Mouse (Mus musculus) E14TG2a.4 (cell line): ENCODE data around the gene Cd209a.
A peak's percentile ranks its signal among the peaks of the same experiment; 100 is the strongest.
"Not testable (repeated sequence)": the region's sequence is repeated elsewhere in the genome, so short reads cannot be mapped to it uniquely, and the experiment has no call there.

Experiments used
- H3K27me3 ChIP-seq: 2 replicates; pipeline ENCODE4 v1.6.1; 2014; ENCODE audit warnings: low read length, control low read depth; ENCODE audit not compliant: insufficient read depth
- H3K36me3 ChIP-seq: 2 replicates; pipeline ENCODE4 v1.6.1; 2014; ENCODE audit warnings: low read length, control low read depth; ENCODE audit not compliant: insufficient read depth
- H3K4me1 ChIP-seq: replicated peaks from 2 replicates; pipeline ENCODE4 v1.6.1; 2014; ENCODE audit warnings: low read depth, low read length, control low read depth
- H3K4me3 ChIP-seq: replicated peaks from 2 replicates; pipeline ENCODE4 v1.5.1; 2014; ENCODE audit warnings: mild to moderate bottlenecking, low read length
- H3K9me3 ChIP-seq: 2 replicates; pipeline ENCODE4 v1.6.1; 2014; ENCODE audit warnings: low read length, control low read depth
- CTCF ChIP-seq: conservative IDR thresholded peaks from 2 replicates; pipeline ENCODE4 v1.5.1; 2014; ENCODE audit warnings: low read length
- NANOG ChIP-seq: IDR thresholded peaks from 2 replicates; pipeline ENCODE4 v1.6.1; 2014; ENCODE audit warnings: borderline replicate concordance, low read length, mixed read lengths
- POU5F1 ChIP-seq: IDR thresholded peaks from 2 replicates; pipeline ENCODE4 v1.6.1; 2014; ENCODE audit warnings: low read length, borderline replicate concordance

The Cd209a gene

GRCm38 (mm10) chr8:3748761-3749160 is at the start of gene Cd209a:
TSS of gene Cd209a (minus strand) at chr8:3748984.
- H3K4me3 ChIP-seq = no peak within 1 kb of the TSS
- no peaks in the 10 kb centered on the region for H3K36me3 ChIP-seq
- peaks cover 27% of the 10 kb centered on the region for H3K9me3 ChIP-seq
- no peaks in the 10 kb centered on the region for H3K4me1 ChIP-seq
- TF ChIP-seq POU5F1 = no peak
- no peak for TF ChIP-seq CTCF
- no peak for TF ChIP-seq NANOG
- no peaks in the 10 kb centered on the region for H3K27me3 ChIP-seq

GRCm38 (mm10) chr8:3768641-3769040 is 19.9 kb upstream of the Cd209a start:
- H3K36me3 ChIP-seq, H3K27me3 ChIP-seq, H3K4me3 ChIP-seq, H3K4me1 ChIP-seq: not testable (repeated sequence)
- peaks cover 40% of the 10 kb centered on the region for H3K9me3 ChIP-seq

- TF ChIP-seq CTCF (no peak), NANOG (no peak), POU5F1 (no peak)
- Histone ChIP-seq H3K9me3 (peaks cover 21% of the 10 kb centered on the region), H3K4me3 (no peak overlapping the region), H3K4me1 (no peaks in the 10 kb centered on the region), H3K27me3 (no peaks in the 10 kb centered on the region), H3K36me3 (no peaks in the 10 kb centered on the region)
These were observed 5.6 kb upstream of the Cd209a start for GRCm38 (mm10) chr8:3754261-3754850.

GRCm38 (mm10) chr8:3736947-3737346 is 11.8 kb downstream of the Cd209a start:
- H3K4me1 ChIP-seq = no peaks in the 10 kb centered on the region
- TF ChIP-seq NANOG = no peak
- no peak for TF ChIP-seq CTCF
- TF ChIP-seq POU5F1 = no peak

GRCm38 (mm10) chr8:3735599-3735998 is 13.2 kb downstream of the Cd209a start:
- no peak for TF ChIP-seq CTCF
- TF ChIP-seq POU5F1 = no peak
- TF ChIP-seq NANOG = no peak
- Histone ChIP-seq H3K36me3 (no peaks in the 10 kb centered on the region), H3K4me1 (no peaks in the 10 kb centered on the region), H3K4me3 (no peak overlapping the region), H3K27me3 (no peaks in the 10 kb centered on the region), H3K9me3 (peaks cover 21% of the 10 kb centered on the region)

More at GRCm38 (mm10) chr8:3736947-3737346, 11.8 kb downstream of the Cd209a start:
- Histone ChIP-seq H3K27me3 (no peaks in the 10 kb centered on the region), H3K9me3 (peaks cover 34% of the 10 kb centered on the region), H3K36me3 (no peaks in the 10 kb centered on the region), H3K4me3 (no peak overlapping the region)

- no peaks in the 10 kb centered on the region for H3K27me3 ChIP-seq
- TF ChIP-seq NANOG (no peak), CTCF (no peak), POU5F1 (no peak)
- H3K36me3 ChIP-seq = no peaks in the 10 kb centered on the region
- H3K4me1 ChIP-seq = no peaks in the 10 kb centered on the region
- H3K9me3 ChIP-seq = peaks cover 6% of the 10 kb centered on the region
- H3K4me3 ChIP-seq = no peak overlapping the region
These were observed 14.7 kb downstream of the Cd209a start for GRCm38 (mm10) chr8:3734084-3734483.

- H3K9me3 ChIP-seq = no peaks in the 10 kb centered on the region
- no peak for TF ChIP-seq NANOG
- no peak for TF ChIP-seq CTCF
- TF ChIP-seq POU5F1 = no peak
These were observed 27.7 kb downstream of the Cd209a start for GRCm38 (mm10) chr8:3721041-3721440.

GRCm38 (mm10) chr8:3720551-3720950 is 28.2 kb downstream of the Cd209a start, which contains the start of gene Clec4g:
TSS of gene Clec4g (minus strand) at chr8:3720651.
- no peak for TF ChIP-seq POU5F1
- no peak for TF ChIP-seq NANOG
- no peak for TF ChIP-seq CTCF
- no peak within 1 kb of the TSS for H3K4me3 ChIP-seq
- H3K9me3 ChIP-seq = no peaks in the 10 kb centered on the region
- H3K36me3 ChIP-seq = no peaks in the 10 kb centered on the region
- no peaks in the 10 kb centered on the region; the same call in 1 of the 2 replicates for H3K4me1 ChIP-seq
- H3K27me3 ChIP-seq = no peaks in the 10 kb centered on the region; the same call in 1 of the 2 replicates

More at GRCm38 (mm10) chr8:3721041-3721440, 27.7 kb downstream of the Cd209a start:
- Histone ChIP-seq H3K36me3 (no peaks in the 10 kb centered on the region), H3K27me3 (no peaks in the 10 kb centered on the region; the same call in 1 of the 2 replicates), H3K4me1 (no peaks in the 10 kb centered on the region; the same call in 1 of the 2 replicates), H3K4me3 (no peak overlapping the region)

GRCm38 (mm10) chr8:3718559-3718958 is 30.2 kb downstream of the Cd209a start:
- TF ChIP-seq CTCF (peak; percentile 99), NANOG (no peak), POU5F1 (no peak)
- H3K36me3 ChIP-seq = no peaks in the 10 kb centered on the region
- no peaks in the 10 kb centered on the region for H3K9me3 ChIP-seq
- no peaks in the 10 kb centered on the region; the same call in 1 of the 2 replicates for H3K4me1 ChIP-seq
- no peak overlapping the region for H3K4me3 ChIP-seq
- H3K27me3 ChIP-seq = no peaks in the 10 kb centered on the region; the same call in 1 of the 2 replicates
